Mouse (Mus musculus) gastrocnemius, adult 18-20 months (tissue): ENCODE data around the gene Pgpep1. TPM values are rescaled to one million over a fixed set of nuclear protein-coding genes. Genes with fewer than 3 reads are reported as not detected.

Experiments used
- DNase-seq: peaks from one replicate; pipeline ENCODE4 v3.0.0; 2021; ENCODE audit warnings: low spot score
- total RNA-seq, 2 experiments: library from RNA; stranded (reverse); gene quantifications; 2 replicates each; pipeline ENCODE4 v1.2.3; 2021

The Pgpep1 gene
- total RNA-seq, 2 experiments from 2014 or later, result 11.9 to 13.7 TPM

GRCm38 (mm10) chr8:70636838-70637237 lies 23.4 kb downstream of the Pgpep1 start:
- DNase-seq, result no peak

GRCm38 (mm10) chr8:70635527-70635926 lies 24.7 kb downstream of the Pgpep1 start:
- DNase-seq, result no peak

GRCm38 (mm10) chr8:70634066-70634465 lies 26.1 kb downstream of the Pgpep1 start:
- DNase-seq, result peak; percentile 73

GRCm38 (mm10) chr8:70632346-70632892 lies 27.8 kb downstream of the Pgpep1 start, which contains the start of gene Gdf15:
TSS of gene Gdf15 (minus strand) at chr8:70632456.
- DNase-seq, result no peak

GRCm38 (mm10) chr8:70631436-70631835 lies 28.8 kb downstream of the Pgpep1 start:
- DNase-seq, result no peak

GRCm38 (mm10) chr8:70630532-70631381 lies 29.4 kb downstream of the Pgpep1 start:
- DNase-seq, result peak; percentile 64

- DNase-seq, result peak; percentile 85
Measured at GRCm38 (mm10) chr8:70629574-70630531, 30.3 kb downstream of the Pgpep1 start.

GRCm38 (mm10) chr8:70628986-70629490 lies 31.1 kb downstream of the Pgpep1 start:
- DNase-seq, result no peak

GRCm38 (mm10) chr8:70627041-70627440 lies 33.1 kb downstream of the Pgpep1 start:
- no peak for DNase-seq

GRCm38 (mm10) chr8:70625104-70625503 lies 35.1 kb downstream of the Pgpep1 start:
- peak; percentile 62 for DNase-seq

- DNase-seq, result no peak
Measured at GRCm38 (mm10) chr8:70622220-70622619, 38.0 kb downstream of the Pgpep1 start.

GRCm38 (mm10) chr8:70618888-70619334 lies 41.3 kb downstream of the Pgpep1 start:
- peak; percentile 54 for DNase-seq

- no peak for DNase-seq
Measured at GRCm38 (mm10) chr8:70617985-70618384, 42.2 kb downstream of the Pgpep1 start.

- no peak for DNase-seq
Measured at GRCm38 (mm10) chr8:70616645-70617044, 43.5 kb downstream of the Pgpep1 start.

- DNase-seq, result no peak
Measured at GRCm38 (mm10) chr8:70615894-70616293, 44.3 kb downstream of the Pgpep1 start, which contains the start of gene Lrrc25. TSS of gene Lrrc25 (plus strand) at chr8:70616155.

GRCm38 (mm10) chr8:70615281-70615680 lies 44.9 kb downstream of the Pgpep1 start:
- no peak for DNase-seq

- no peak for DNase-seq
Measured at GRCm38 (mm10) chr8:70614469-70614868, 45.7 kb downstream of the Pgpep1 start.

- no peak for DNase-seq
Measured at GRCm38 (mm10) chr8:70613763-70614162, 46.4 kb downstream of the Pgpep1 start.

- DNase-seq, result peak; percentile 90
Measured at GRCm38 (mm10) chr8:70611849-70612248, 48.3 kb downstream of the Pgpep1 start.

- peak; percentile 86 for DNase-seq
Measured at GRCm38 (mm10) chr8:70610796-70611771, 49.1 kb downstream of the Pgpep1 start.
